Mouse (Mus musculus) left cerebral cortex, adult 18-20 months (tissue): ENCODE results near the gene Apba2. TPM values are rescaled to one million over a fixed set of nuclear protein-coding genes. Genes with fewer than 3 reads are reported as not detected.
A peak's percentile ranks its signal among the peaks of the same experiment; 100 is the strongest.

Source experiments
- DNase-seq, 2 experiments: peaks; one replicate each; pipeline ENCODE4 v3.0.0; 2021 to 2022; ENCODE audit warnings: low spot score in 2 of 2, mixed read lengths in 1 of 2
- total RNA-seq, 2 experiments: library from RNA; stranded (reverse); gene quantifications; 2 replicates each; pipeline ENCODE4 v1.2.3; 2021

Gene Apba2
- total RNA-seq, 2 experiments from 2014 or later = 228 to 245 TPM

- DNase-seq = no peak
These were observed 20.3 kb downstream of the Apba2 start for GRCm38 (mm10) chr7:64521695-64522408.

GRCm38 (mm10) chr7:64522409-64522730 is 20.9 kb downstream of the Apba2 start:
- no peak for DNase-seq

- no peak for DNase-seq
These were observed 29.8 kb downstream of the Apba2 start for GRCm38 (mm10) chr7:64531297-64531696.

GRCm38 (mm10) chr7:64533374-64533773 is 31.9 kb downstream of the Apba2 start:
- no peak for DNase-seq

- no peak for DNase-seq
These were observed 33.8 kb downstream of the Apba2 start for GRCm38 (mm10) chr7:64535269-64535668.

GRCm38 (mm10) chr7:64539450-64540148 is 38.1 kb downstream of the Apba2 start:
- DNase-seq = no peak

- DNase-seq = peak; percentile 59 to 60
These were observed 45.3 kb downstream of the Apba2 start for GRCm38 (mm10) chr7:64546801-64547200.

- DNase-seq = no peak
These were observed 49.4 kb downstream of the Apba2 start for GRCm38 (mm10) chr7:64550856-64551255.

- DNase-seq = no peak
These were observed 51.2 kb downstream of the Apba2 start for GRCm38 (mm10) chr7:64552523-64553190.

GRCm38 (mm10) chr7:64561711-64562498 is 60.4 kb downstream of the Apba2 start:
- DNase-seq = peak in 1 of 2 experiments; percentile 63

GRCm38 (mm10) chr7:64564891-64565571 is 63.5 kb downstream of the Apba2 start:
- peak; percentile 56 to 77 for DNase-seq

- DNase-seq = peak; percentile 36 to 52
These were observed 65.1 kb downstream of the Apba2 start for GRCm38 (mm10) chr7:64566371-64567243.

GRCm38 (mm10) chr7:64568722-64569121 is 67.2 kb downstream of the Apba2 start:
- DNase-seq = no peak

GRCm38 (mm10) chr7:64569676-64570075 is 68.2 kb downstream of the Apba2 start:
- no peak for DNase-seq

- no peak for DNase-seq
These were observed 69.4 kb downstream of the Apba2 start for GRCm38 (mm10) chr7:64570914-64571313.

- DNase-seq = no peak
These were observed 72.6 kb downstream of the Apba2 start for GRCm38 (mm10) chr7:64574144-64574543.

GRCm38 (mm10) chr7:64576519-64576951 is 75.0 kb downstream of the Apba2 start:
- peak; percentile 55 to 66 for DNase-seq

- no peak for DNase-seq
These were observed 76.7 kb downstream of the Apba2 start for GRCm38 (mm10) chr7:64578176-64578575.

GRCm38 (mm10) chr7:64579887-64580286 is 78.4 kb downstream of the Apba2 start:
- no peak for DNase-seq

GRCm38 (mm10) chr7:64580293-64580692 is 78.8 kb downstream of the Apba2 start:
- DNase-seq = peak; percentile 36 to 56
